Mouse (Mus musculus): ENCODE results near the gene Vmn2r124. TPM values are rescaled to one million over a fixed set of nuclear protein-coding genes. Genes with fewer than 3 reads are reported as not detected.
"Not testable (repeated sequence)": the region's sequence is repeated elsewhere in the genome, so short reads cannot be mapped to it uniquely, and the experiment has no call there.

The Vmn2r124 gene
- not detected in 2 replicates for polyA plus RNA-seq (2012; rRNA removed)
- not detected in 2 replicates for polyA plus RNA-seq (2014; fragmentation: Nextera tagmentation; extraction: Ambion mirVana)

- no peak for DNase-seq (ENCODE audit: low spot score)
- Histone ChIP-seq H3K4me1 (ENCODE audit: control insufficient read depth, insufficient read depth, low read length) (no peaks in the 10 kb centered on the region), H3K27me3 (ENCODE audit: control insufficient read depth, insufficient read depth, low read length) (no peaks in the 10 kb centered on the region), H3K9me3 (ENCODE audit: control insufficient read depth, low read length) (no peaks in the 10 kb centered on the region), H3K27ac (replicated peaks; ENCODE audit: low read depth, low read length) (no peak within 1 kb of the TSS), H3K4me3 (replicated peaks; ENCODE audit: low read length) (no peak within 1 kb of the TSS), H3K9ac (ENCODE audit: low read depth, low read length, severe bottlenecking) (no peak within 1 kb of the TSS), H3K4me2 (replicated peaks; ENCODE audit: low read depth, low read length, severe bottlenecking) (no peak within 1 kb of the TSS), H3K36me3 (ENCODE audit: control insufficient read depth, insufficient read depth, low read length) (no peaks in the 10 kb centered on the region)
- ATAC-seq (ENCODE audit: low FRiP score, low read depth) = no peak
- no peak for TF ChIP-seq POLR2A (IDR thresholded peaks at IDR 0.05; ENCODE audit: borderline replicate concordance, extremely low read depth, insufficient read depth, insufficient read length)
- 61% methylated on average over 2 of the region's 2 CpGs for WGBS
Observed at GRCm38 (mm10) chr17:18049124-18049523, at the start of gene Vmn2r124. Vmn2r124 (plus strand) TSS chr17:18049424.

- Histone ChIP-seq H3K4me3 (replicated peaks; ENCODE audit: low read length) (no peak overlapping the region), H3K9me3 (ENCODE audit: control insufficient read depth, low read length) (no peaks in the 10 kb centered on the region), H3K9ac (ENCODE audit: low read depth, low read length, severe bottlenecking) (no peak overlapping the region), H3K27me3 (ENCODE audit: control insufficient read depth, insufficient read depth, low read length) (no peaks in the 10 kb centered on the region), H3K4me2 (replicated peaks; ENCODE audit: low read depth, low read length, severe bottlenecking) (no peak overlapping the region), H3K36me3 (ENCODE audit: control insufficient read depth, insufficient read depth, low read length) (no peaks in the 10 kb centered on the region), H3K4me1 (ENCODE audit: control insufficient read depth, insufficient read depth, low read length) (no peaks in the 10 kb centered on the region), H3K27ac (replicated peaks; ENCODE audit: low read depth, low read length) (no peak overlapping the region)
- TF ChIP-seq POLR2A (IDR thresholded peaks at IDR 0.05; ENCODE audit: borderline replicate concordance, extremely low read depth, insufficient read depth, insufficient read length) = no peak
- WGBS = 92% methylated on average over 1 of the region's 1 CpGs
- no peak for ATAC-seq (ENCODE audit: low FRiP score, low read depth)
- DNase-seq (ENCODE audit: low spot score) = no peak
Observed at GRCm38 (mm10) chr17:18004752-18005151, 44.5 kb upstream of the Vmn2r124 start.

- WGBS = 62% methylated on average over 2 of the region's 2 CpGs
- no peak for DNase-seq (ENCODE audit: low spot score)
- H3K9me3 ChIP-seq (ENCODE audit: control insufficient read depth, low read length) = no peaks in the 10 kb centered on the region
Observed at GRCm38 (mm10) chr17:18021433-18021832, 27.8 kb upstream of the Vmn2r124 start, which contains the start of gene Fpr-rs4. Fpr-rs4 (plus strand) TSS chr17:18021733.

GRCm38 (mm10) chr17:18084716-18085115, 35.5 kb downstream of the Vmn2r124 start, which contains the start of gene Vmn2r91:
Vmn2r91 (plus strand) TSS chr17:18085016.
- H3K36me3 ChIP-seq (ENCODE audit: control insufficient read depth, insufficient read depth, low read length); H3K4me1 ChIP-seq (ENCODE audit: control insufficient read depth, insufficient read depth, low read length); ATAC-seq (ENCODE audit: low FRiP score, low read depth); DNase-seq (ENCODE audit: low spot score); H3K9ac ChIP-seq (ENCODE audit: low read depth, low read length, severe bottlenecking); H3K9me3 ChIP-seq (ENCODE audit: control insufficient read depth, low read length); H3K27me3 ChIP-seq (ENCODE audit: control insufficient read depth, insufficient read depth, low read length); H3K27ac ChIP-seq (replicated peaks; ENCODE audit: low read depth, low read length); H3K4me2 ChIP-seq (replicated peaks; ENCODE audit: low read depth, low read length, severe bottlenecking); H3K4me3 ChIP-seq (replicated peaks; ENCODE audit: low read length): not testable (repeated sequence)

More at GRCm38 (mm10) chr17:18021433-18021832, 27.8 kb upstream of the Vmn2r124 start, which contains the start of gene Fpr-rs4:
- no peak for ATAC-seq (ENCODE audit: low FRiP score, low read depth)
- H3K4me3 ChIP-seq (replicated peaks; ENCODE audit: low read length) = no peak within 1 kb of the TSS
- H3K36me3 ChIP-seq (ENCODE audit: control insufficient read depth, insufficient read depth, low read length) = no peaks in the 10 kb centered on the region
- H3K27ac ChIP-seq (replicated peaks; ENCODE audit: low read depth, low read length) = no peak within 1 kb of the TSS
- H3K9ac ChIP-seq (ENCODE audit: low read depth, low read length, severe bottlenecking) = no peak within 1 kb of the TSS
- H3K4me2 ChIP-seq (replicated peaks; ENCODE audit: low read depth, low read length, severe bottlenecking) = no peak within 1 kb of the TSS
- no peaks in the 10 kb centered on the region for H3K4me1 ChIP-seq (ENCODE audit: control insufficient read depth, insufficient read depth, low read length)
- TF ChIP-seq POLR2A (IDR thresholded peaks at IDR 0.05; ENCODE audit: borderline replicate concordance, extremely low read depth, insufficient read depth, insufficient read length) = no peak
- no peaks in the 10 kb centered on the region for H3K27me3 ChIP-seq (ENCODE audit: control insufficient read depth, insufficient read depth, low read length)

- H3K9me3 ChIP-seq (ENCODE audit: control insufficient read depth, low read length); H3K27me3 ChIP-seq (ENCODE audit: control insufficient read depth, insufficient read depth, low read length); ATAC-seq (ENCODE audit: low FRiP score, low read depth); DNase-seq (ENCODE audit: low spot score); H3K4me1 ChIP-seq (ENCODE audit: control insufficient read depth, insufficient read depth, low read length); H3K27ac ChIP-seq (replicated peaks; ENCODE audit: low read depth, low read length); H3K9ac ChIP-seq (ENCODE audit: low read depth, low read length, severe bottlenecking); H3K4me2 ChIP-seq (replicated peaks; ENCODE audit: low read depth, low read length, severe bottlenecking); H3K36me3 ChIP-seq (ENCODE audit: control insufficient read depth, insufficient read depth, low read length); H3K4me3 ChIP-seq (replicated peaks; ENCODE audit: low read length): not testable (repeated sequence)
- 54% methylated on average over 1 of the region's 1 CpGs for WGBS
Observed at GRCm38 (mm10) chr17:18095626-18096025, 46.4 kb downstream of the Vmn2r124 start.

GRCm38 (mm10) chr17:18102265-18102664, 53.0 kb downstream of the Vmn2r124 start:
- H3K4me1 ChIP-seq (ENCODE audit: control insufficient read depth, insufficient read depth, low read length); H3K27me3 ChIP-seq (ENCODE audit: control insufficient read depth, insufficient read depth, low read length); DNase-seq (ENCODE audit: low spot score); H3K27ac ChIP-seq (replicated peaks; ENCODE audit: low read depth, low read length); H3K4me2 ChIP-seq (replicated peaks; ENCODE audit: low read depth, low read length, severe bottlenecking); ATAC-seq (ENCODE audit: low FRiP score, low read depth); H3K9ac ChIP-seq (ENCODE audit: low read depth, low read length, severe bottlenecking); H3K9me3 ChIP-seq (ENCODE audit: control insufficient read depth, low read length); H3K4me3 ChIP-seq (replicated peaks; ENCODE audit: low read length); H3K36me3 ChIP-seq (ENCODE audit: control insufficient read depth, insufficient read depth, low read length): not testable (repeated sequence)
- WGBS = 85% methylated on average over 3 of the region's 3 CpGs

Other genes starting within 250 kb of the Vmn2r124 start
- 125 and 142 TPM in 2 replicates for gene Spaca6, start 222.3 kb upstream of the Vmn2r124 start, polyA plus RNA-seq (2012; rRNA removed)
- 23.6 and 32.5 TPM in 2 replicates for gene Spaca6, start 222.3 kb upstream of the Vmn2r124 start, polyA plus RNA-seq (2014; fragmentation: Nextera tagmentation; extraction: Ambion mirVana)
- 0.19 and 0.25 TPM in 2 replicates for gene Has1, start 194.2 kb upstream of the Vmn2r124 start, polyA plus RNA-seq (2012; rRNA removed)
- 1.6 and 2.2 TPM in 2 replicates for gene Has1, start 194.2 kb upstream of the Vmn2r124 start, polyA plus RNA-seq (2014; fragmentation: Nextera tagmentation; extraction: Ambion mirVana)
- gene Fpr1, start 165.5 kb upstream of the Vmn2r124 start, polyA plus RNA-seq (2012; rRNA removed) = 0.11 and 0.58 TPM in 2 replicates
- gene Fpr1, start 165.5 kb upstream of the Vmn2r124 start, polyA plus RNA-seq (2014; fragmentation: Nextera tagmentation; extraction: Ambion mirVana) = 0.23 TPM in 1 of 2 replicates, not detected in the other
- gene Fpr2, start 161.6 kb upstream of the Vmn2r124 start, polyA plus RNA-seq (2012; rRNA removed) = 0.14 and 0.27 TPM in 2 replicates
- 0.23 and 0.36 TPM in 2 replicates for gene Fpr2, start 161.6 kb upstream of the Vmn2r124 start, polyA plus RNA-seq (2014; fragmentation: Nextera tagmentation; extraction: Ambion mirVana)
- gene Fpr3, start 161.6 kb upstream of the Vmn2r124 start, polyA plus RNA-seq (2012; rRNA removed) = not detected in 2 replicates
- gene Fpr3, start 161.6 kb upstream of the Vmn2r124 start, polyA plus RNA-seq (2014; fragmentation: Nextera tagmentation; extraction: Ambion mirVana) = not detected in 2 replicates
- gene Fpr-rs4, start 27.7 kb upstream of the Vmn2r124 start, polyA plus RNA-seq (2012; rRNA removed) = not detected in 2 replicates
- gene Fpr-rs4, start 27.7 kb upstream of the Vmn2r124 start, polyA plus RNA-seq (2014; fragmentation: Nextera tagmentation; extraction: Ambion mirVana) = not detected in 2 replicates
- not detected in 2 replicates for gene Vmn2r91, start 35.6 kb downstream of the Vmn2r124 start, polyA plus RNA-seq (2012; rRNA removed)
- not detected in 2 replicates for gene Vmn2r91, start 35.6 kb downstream of the Vmn2r124 start, polyA plus RNA-seq (2014; fragmentation: Nextera tagmentation; extraction: Ambion mirVana)
- not detected in 2 replicates for gene Vmn2r92, start 102.5 kb downstream of the Vmn2r124 start, polyA plus RNA-seq (2012; rRNA removed)
- not detected in 2 replicates for gene Vmn2r92, start 102.5 kb downstream of the Vmn2r124 start, polyA plus RNA-seq (2014; fragmentation: Nextera tagmentation; extraction: Ambion mirVana)
- gene Vmn2r94, start 228.3 kb downstream of the Vmn2r124 start, polyA plus RNA-seq (2012; rRNA removed) = not detected in 2 replicates
- gene Vmn2r94, start 228.3 kb downstream of the Vmn2r124 start, polyA plus RNA-seq (2014; fragmentation: Nextera tagmentation; extraction: Ambion mirVana) = not detected in 2 replicates
- not detected in 2 replicates for gene Vmn2r93, start 248.7 kb downstream of the Vmn2r124 start, polyA plus RNA-seq (2012; rRNA removed)
- not detected in 2 replicates for gene Vmn2r93, start 248.7 kb downstream of the Vmn2r124 start, polyA plus RNA-seq (2014; fragmentation: Nextera tagmentation; extraction: Ambion mirVana)

Data from limb, embryonic 14.5 days (tissue).